Mouse (Mus musculus): ENCODE measurements around the gene Nfil3.

DNA sequence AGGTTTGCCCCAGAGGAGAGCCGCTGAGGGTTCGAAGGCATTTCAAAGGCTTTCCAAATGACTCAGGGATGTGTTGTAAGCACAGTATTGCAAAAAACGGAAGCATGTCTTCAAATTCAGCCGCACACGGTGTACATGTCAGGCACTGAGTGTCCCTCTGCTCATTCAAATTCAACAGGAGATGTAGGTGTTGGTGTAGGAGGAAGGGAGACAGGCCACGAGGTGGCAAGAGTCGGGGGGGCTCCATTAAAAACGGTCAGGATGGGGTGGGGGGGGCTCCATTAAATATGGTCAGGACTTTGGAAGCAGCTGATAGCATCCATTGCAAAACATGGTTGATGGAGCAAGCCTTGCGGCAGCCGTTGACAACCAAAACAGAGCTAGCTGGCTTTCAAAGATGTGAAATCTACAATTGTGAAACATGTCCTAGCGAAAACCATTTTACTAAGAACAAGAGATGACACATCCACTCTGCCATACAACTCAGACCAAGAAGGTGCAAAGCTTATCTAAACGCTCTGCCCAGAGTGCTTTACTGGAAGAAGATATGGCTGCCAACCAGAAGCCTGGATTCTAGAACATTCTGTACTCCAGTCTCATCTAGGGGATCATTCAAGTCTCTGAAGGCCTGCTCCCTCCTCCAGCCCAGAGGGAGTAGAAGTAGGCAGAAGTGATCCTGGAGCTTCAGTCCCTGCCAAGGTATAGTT lies 4.8 kb upstream of the Nfil3 start:
- TF ChIP-seq GATA1 (IDR thresholded peaks at IDR 0.05; ENCODE audit: low read length): no peak
- TF ChIP-seq TAL1 (IDR thresholded peaks at IDR 0.05; ENCODE audit: low read length): no peak

Data from erythroblast, embryonic 14.5 days (primary cell).